Mouse (Mus musculus) layer of hippocampus, adult 11-12 months (tissue): ENCODE measurements around the gene Galc.
"Not testable (repeated sequence)": the region's sequence is repeated elsewhere in the genome, so short reads cannot be mapped to it uniquely, and the experiment has no call there.

Source experiments
- DNase-seq: peaks from one replicate; pipeline ENCODE4 v3.0.0; 2022; ENCODE audit warnings: low spot score

Gene Galc

DNA sequence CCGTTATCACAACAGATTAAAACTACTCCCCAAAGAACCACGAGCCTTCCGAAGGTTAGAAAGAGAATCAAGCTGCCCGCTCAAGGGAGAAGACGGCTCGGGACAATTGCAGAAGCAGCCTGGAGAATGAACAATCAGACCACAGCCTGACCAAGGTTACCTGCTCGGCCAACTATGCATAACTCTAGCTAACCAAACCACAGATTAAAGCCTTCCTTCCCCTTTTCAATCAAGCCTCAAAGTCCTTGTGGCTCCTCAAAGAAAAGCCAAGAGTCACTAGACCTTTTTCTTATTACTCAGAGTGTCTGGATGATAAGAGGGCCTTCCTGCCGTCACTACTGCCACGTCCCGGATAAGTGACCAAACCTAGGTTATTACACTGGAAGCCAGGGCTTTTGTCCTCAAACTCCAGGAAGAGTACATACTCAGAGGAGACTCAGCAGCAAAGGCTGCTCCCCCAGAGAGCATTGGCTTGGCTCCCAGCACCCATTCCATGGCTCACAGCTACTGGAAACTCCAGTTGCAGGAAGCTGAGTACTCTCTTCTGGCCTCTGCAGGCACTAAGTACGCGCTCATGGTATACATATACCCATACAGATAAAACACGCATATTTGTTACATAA lies 3.8 kb downstream of the Galc start:
- DNase-seq: no peak

DNA sequence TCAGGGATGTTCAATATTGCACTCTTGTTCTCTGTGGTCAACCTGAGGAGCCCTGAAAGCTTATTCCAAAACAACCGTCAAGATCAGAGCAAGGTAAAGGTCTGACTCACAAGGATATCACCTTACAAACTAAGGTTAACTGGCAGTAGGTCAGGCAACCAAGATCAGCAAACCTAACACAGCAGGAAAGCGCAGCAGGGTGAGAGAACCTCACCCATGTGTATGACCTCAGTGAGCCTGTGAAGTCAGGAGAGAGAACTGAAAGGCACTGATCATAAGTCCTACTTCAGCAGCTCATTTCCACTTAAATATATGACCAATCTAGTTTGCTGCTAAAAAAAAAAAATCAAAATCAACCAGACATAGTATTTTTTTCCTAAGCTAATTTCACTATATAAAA lies 6.8 kb downstream of the Galc start:
- no peak for DNase-seq

DNA sequence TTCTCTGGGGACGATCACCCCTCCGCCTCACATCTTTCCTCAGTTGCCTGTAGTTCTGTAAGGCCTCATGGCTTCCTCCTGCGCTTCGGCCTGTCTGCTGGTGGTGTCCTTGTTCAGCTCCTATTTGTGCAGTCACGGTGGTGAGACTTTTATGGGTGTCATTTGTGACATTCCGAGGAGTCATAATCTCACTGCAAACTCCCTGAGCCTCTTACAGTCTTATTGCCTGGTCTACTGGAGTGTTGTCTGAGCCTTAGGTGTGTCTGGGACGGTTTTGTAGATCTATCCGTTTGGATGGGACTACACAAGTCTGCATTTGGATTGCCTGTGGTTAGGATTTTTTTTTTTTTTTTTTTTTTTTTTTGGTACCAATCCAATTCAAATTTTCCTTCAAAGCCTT lies 8.9 kb downstream of the Galc start:
- no peak for DNase-seq

DNA sequence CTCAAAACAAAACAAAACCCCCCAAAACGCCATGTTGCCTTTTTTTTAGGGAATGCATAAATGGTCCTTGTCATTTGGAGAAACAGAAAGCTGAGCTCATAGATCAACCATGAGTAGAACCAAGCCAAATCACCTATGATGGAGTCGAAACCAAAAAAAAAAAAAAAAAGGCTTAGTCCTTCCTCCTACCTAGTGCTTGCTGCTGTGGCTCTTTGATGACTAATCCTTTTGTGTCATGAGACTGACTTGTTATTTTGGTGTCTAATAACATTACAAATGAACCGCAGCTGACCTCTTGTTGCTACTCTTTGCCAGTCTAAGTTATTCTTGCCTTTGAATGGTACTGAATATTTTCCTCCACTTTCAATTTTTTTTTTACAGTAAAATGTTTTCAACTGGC lies 9.6 kb downstream of the Galc start:
- no peak for DNase-seq

DNA sequence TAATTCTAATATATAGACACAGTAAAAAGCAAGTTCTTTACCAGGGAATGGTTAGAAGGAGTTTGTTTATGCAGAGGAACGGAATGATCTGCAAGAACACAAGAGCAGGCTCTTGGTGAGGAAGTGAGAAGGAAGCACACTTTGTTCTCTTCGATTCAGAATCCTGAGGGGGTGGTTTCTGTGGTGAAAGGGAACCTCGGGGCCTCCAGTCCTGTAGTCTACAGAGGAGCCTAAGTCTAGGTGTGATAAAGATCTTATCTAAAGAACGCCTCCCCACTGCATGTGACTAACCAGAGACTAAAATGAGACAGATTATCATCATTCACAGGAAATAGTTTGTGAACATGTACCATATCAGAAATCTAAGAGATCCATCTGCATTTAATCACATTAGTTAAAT lies 12.4 kb downstream of the Galc start:
- no peak for DNase-seq

DNA sequence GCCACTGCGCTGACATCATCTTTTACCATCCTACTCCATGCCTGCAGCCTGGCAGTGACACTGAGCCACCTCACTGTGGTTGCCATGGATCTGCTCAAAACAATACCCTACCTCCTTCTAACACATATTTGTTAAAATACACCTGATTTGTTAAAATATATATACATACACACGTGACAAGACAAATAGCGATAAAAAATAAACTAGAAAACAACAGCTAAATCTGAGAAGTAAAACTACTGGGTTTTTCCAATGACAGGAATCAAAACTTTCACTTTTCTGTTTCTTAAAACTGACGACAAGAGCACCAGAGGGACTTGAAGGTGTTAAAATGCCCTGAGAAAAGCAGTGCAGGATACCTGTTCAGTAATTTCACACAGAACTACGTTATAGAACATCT lies 14.4 kb downstream of the Galc start:
- DNase-seq: no peak

DNA sequence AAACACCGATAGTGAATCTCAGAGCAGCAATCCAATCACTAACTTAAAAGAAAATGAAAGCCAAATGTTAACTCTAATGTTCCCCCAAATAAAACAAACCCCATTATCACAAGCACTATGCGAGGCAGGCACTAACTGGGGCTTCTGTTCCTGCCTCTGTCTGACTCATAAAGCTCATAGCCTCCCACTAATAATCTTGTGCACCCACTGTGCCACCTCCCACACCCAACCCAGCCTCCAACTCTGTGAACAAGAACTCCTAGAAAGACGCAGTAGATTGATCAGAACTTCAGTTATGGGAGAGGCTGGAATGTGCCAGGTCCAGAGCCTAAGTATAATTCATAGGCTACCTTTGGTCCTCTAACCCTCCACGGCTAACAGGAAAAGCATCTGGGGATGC lies 15.1 kb downstream of the Galc start:
- no peak for DNase-seq

DNA sequence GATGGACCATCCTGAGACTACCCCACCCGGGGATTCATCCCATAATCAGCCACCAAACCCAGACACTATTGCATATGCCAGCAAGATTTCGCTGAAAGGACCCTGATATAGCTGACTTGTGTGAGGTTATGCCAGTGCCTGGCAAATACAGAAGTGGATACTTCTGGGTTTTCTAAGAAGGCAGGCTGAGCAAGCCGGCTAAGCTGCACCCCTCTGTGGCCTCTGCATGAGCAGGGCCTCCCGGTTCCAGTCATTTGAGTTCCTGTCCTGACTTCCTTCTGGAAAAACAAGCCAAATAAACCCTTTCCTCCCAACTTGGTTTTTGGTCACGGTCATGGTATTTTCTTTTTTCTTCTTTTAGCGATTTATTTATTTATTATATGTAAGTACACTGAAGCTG lies 20.8 kb downstream of the Galc start:
- not testable (repeated sequence) for DNase-seq

DNA sequence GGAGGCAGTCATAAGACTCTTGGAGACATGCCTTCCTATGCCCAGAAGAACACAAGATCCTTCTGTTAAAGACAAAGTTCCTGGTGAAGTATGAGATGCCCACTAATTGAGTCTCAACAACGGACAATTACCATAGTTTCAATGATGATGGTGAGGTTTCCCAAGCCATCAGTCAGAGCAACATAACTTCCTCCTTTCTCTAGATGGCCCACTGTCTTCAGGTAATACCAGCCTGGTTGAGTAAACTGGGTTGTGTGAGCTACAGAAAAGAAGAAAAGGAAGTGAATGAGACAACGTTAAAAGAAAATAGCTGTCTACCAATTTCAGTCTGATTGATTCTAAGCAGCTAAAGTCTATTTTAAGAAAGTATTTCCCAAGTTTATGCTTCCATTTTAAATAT lies 32.2 kb downstream of the Galc start:
- DNase-seq: no peak

DNA sequence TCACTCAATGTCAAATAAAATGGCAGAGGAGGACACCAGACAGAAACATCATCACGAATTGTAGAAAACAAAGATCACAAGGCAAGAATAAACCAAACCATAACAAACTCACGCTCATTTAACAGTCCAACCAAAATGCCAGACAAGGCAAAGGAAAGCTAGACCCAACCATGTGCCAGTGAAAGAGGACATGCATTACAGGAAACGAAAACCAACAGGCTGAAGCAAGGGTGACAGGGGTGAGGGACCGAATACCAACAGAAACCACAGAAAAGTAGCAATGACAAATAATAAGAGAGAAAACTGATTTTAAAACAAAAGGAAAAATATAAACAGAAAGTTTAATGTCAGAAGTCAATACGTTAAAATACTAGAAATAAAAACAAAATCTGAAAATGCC lies 36.0 kb downstream of the Galc start:
- DNase-seq: no peak

DNA sequence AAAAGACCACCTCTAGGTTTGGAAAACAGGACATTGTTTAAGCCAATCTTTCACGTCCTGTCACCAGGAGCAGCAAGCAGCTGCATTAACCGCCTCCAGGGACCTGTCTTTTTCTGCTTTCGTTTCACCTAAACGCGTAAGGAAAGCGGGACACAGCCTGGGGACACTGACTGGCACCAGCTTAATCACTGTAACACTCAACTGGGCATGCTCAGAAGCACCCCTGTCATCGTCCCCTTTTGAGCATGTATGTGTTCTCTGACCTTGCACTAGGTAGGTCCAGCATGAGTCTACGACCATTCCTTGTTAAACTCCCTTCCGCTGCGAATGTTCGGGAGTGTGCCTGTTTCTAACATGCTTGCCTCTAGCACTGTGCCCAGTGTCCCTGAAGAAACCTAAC lies 42.8 kb downstream of the Galc start:
- DNase-seq: no peak

DNA sequence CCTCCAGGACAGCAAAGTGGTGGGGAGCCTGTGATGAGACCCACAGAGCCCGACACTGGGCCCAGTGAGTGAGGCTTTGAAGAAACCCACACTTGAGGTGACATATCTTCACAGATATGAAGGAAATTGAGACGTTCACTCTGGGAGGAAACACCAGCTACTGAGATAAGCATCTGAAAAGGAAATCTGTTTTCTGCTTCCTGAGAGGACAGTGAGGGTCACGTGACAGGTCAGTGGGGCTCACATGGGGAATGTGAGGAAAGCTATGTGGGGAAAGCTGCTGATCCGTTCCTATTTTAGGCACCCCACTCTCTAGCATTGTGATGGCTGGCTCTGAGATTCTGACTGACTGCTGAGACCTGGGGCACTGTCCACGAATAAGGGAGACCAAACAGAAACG lies 43.7 kb downstream of the Galc start:
- no peak for DNase-seq

DNA sequence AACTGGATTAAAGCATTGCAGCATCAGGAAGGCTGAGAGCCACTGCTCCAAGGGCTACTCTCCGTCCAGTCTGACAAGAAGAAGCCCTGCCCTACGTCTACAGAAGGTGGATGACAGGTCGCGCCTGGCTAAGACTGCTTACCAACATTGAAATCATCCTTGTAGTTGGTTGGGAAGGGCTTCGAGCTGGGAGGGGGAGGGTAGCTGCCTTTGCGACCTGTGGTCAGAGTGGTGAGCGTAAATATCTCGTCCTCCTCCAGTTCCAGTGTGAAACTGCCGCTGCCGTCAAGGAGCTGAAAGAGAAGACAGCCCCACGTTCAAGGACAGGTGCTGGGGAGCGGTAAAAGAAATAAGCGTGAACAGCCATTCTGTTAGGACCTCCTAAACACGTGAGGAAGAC lies 45.1 kb downstream of the Galc start:
- no peak for DNase-seq

DNA sequence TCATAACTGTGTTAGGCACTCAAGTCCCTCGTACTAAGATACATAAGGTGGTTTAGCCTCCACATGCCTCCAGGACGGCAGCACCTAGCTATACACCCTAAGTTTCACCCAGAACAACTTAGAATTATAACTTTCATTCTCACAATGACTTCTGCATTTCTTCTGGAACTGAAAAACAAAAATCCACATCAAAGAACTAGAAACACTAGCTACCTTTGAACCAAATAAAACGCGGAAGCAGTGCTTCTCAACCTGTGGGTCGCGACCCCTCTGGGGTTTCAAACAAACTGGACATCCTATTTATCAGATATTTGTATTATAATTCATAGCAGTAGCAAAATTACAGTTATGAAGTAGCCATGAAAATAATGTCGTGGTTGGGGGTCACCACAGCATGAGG lies 45.5 kb downstream of the Galc start:
- DNase-seq: no peak

DNA sequence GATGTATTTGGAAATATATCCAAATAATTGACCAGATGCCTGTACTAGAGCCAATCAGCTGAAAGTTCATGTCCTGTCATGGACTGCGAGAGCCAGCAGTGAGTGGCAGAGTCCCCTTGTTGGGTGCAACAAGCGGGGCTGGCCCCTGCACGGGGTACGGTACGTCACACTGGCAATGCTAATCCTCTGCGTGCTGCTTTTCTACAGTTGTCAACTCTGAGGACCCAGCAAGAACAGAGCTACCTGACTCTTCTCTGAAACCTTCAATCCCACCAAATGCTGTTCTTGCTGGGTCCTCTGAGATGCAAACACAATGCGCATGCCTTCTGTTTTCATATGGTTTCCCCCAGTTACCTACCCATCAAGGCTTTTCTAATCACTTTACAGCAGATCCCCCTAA lies 45.9 kb downstream of the Galc start:
- no peak for DNase-seq

DNA sequence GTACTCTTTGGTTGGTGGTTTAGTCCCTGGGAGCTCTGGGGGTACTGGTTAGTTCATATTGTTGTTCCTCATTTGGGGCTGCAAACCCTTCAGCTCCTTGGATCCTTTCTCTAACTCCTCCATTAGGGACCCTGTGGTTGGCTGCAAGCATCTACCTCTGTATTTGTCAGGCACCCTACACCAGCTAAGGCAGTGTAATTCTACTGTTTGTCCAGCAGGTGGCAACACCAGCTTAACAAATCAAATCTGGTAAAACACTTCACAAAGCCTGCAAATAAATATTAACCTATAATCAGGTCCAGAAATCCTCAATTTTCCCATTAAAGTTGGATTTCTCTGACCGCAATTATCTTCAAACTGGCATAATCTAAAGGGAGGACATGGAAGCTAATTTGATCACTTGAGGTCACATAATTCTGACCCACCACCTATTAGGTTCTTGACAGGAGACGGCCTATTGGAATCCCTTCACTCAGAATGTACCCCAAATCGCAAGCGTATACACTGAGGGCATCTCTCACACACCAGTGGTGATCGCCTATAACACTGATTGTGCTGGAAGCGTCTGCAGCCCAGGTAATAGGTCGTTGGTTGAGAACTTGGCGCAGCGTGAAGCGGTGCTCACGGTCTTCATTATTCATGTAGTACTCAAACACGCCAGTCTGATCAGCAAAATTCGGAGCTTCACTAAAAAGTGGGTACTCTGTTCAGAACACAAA lies 46.6 kb downstream of the Galc start:
- peak; percentile 20 for DNase-seq

DNA sequence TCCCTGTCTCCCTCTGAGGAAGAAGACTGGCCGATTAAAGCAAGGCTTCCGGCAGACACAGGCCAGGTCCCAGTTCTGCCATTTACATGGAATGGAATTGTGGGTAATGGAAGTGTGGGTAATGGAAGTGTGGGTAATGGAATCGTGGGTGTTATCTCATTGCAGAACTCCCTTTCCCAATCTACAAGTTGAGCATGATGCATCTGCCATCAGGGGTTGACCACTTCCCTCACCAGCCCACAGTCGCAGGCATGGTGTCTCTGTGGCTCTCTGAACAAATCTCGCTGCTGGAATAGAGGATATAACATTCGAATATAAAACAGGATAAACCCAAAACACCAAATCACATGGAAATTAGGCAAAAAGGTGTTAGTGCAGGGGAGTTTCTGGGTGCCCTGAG lies 48.8 kb downstream of the Galc start:
- no peak for DNase-seq

DNA sequence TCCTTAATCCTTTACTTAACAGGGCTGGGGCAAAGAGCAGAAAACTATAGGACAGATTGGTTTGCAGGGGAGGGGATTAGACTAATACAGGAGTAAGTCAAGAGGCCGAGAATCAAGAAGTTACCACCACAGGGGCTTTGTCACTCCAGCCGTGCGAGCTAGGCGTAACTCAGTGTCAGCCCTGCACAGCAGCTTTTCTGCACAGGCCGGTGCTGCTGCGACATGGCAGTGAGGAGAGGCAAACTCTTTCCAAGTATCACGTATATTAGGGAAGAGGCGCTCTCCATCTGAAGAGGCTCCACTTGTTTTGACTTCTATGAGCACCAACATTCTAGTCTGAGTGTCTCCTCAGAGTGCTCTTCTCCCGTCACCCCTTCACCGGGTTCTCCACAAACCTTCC lies 51.2 kb downstream of the Galc start:
- no peak for DNase-seq

DNA sequence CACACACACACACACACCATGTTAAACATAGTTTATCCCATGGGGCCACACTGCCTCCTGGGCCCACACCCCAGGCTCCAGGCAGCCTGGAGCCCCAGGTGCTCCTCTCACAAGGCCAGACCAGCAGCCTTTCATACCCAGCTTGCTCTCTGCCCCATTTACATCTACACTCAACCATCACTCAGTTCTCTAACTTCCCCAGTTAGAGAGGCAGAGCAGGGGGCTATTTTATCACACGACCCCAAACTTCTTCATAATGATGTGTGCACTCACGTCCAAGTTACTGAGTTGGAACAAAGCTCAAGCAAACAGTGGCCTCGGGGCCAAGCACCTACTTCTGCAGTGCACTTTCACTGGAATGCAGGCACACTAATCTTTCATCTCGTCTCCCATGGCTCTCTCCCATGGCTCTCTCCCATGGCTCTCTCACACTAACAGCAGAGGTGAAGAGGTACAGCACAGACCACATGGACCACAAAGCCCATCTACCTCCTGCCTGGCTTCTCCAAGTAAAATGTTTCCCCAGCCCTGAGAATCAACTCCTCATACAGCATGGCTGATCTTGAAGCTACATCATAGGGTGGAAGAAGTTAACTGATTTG lies 53.7 kb downstream of the Galc start:
- DNase-seq: no peak

DNA sequence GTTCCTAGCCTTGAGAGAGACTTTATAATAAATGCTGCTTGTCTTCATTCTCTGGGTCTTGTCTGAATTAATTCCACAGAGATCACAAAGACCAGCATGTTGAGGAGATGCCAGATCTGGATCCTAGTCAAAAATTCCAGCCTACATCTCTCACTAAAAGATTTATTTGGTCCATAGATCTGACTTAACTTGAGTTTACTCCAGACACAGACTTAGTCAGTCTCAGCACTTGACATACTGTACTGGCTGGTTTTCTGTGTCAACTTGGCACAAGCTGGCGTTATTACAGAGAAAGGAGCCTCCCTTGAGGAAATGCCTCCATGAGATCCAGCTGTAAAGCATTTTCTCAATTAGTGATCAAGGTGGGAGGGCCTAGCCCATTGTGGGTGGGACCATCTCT lies 61.9 kb downstream of the Galc start:
- DNase-seq: no peak

DNA sequence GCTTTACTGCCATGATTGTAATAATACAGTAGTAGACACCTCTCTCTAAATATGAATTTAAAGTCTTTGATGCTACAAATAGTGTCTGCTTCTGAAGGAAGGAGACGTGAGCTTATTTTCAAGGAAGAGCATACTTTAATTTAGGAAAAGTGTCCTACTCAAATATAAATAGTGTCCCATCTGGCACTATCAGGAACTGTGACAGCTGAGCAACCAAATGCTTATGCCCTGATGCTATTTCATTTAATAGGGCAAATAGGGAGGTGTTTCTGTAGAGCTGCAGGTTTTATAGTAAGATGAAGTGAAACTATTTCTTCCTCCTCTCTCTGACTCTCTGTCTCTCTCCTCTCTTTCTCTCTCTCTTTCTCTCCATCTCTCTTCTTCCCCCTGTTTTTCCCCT lies 69.1 kb downstream of the Galc start:
- no peak for DNase-seq

DNA sequence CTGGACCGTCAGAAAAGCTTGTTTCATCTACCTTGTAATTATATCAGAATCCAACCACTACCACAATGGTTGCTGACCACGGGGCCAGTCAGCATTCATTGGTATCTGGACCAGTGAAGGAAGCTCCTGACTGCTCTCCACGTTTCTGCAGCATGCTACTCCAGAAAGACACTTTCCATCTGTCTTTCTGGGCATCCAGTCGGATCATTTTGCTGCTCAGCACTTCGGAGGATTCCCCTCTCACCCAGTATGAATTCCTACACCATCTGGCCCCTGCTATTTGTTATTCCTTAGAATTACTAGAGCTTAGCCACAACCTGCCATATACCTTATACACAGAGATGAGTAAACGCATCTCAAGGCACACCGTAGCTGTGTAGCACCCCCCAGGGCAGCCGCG lies 70.2 kb downstream of the Galc start:
- no peak for DNase-seq

DNA sequence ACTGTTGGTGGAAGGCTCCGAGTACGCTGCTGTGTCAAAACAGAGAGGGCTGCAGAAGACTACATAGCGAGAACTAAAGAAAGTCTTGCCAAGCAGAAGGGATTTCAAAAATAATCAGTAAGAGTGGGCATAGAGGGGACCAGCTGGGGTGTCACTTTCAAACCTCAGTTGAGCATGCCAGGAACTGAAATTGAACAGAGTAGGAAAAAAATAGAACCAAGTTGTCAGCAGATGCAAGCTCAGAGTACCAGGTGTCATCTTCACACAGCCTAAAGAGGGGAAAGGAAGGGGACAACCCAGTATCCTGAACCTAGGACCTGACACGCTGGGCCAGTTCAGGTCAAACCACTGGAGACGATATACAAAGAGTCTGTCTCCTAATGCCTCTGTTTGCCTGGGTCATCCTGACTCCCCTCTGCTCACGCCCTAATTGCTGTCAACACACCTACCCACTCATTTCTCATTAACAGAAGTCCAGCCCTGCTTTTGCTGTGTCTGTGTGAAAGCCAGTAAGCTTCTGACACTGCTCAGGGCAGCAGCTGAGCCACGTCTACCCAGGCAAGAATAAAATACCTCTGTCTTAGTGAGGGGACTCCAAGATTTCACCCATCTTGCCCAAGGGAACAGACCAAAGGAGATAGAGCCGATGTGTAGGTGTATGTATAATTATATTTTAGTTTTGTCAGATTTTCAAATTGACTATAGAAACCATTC lies 71.9 kb downstream of the Galc start:
- DNase-seq: peak; percentile 56
